Mouse (Mus musculus) spleen, adult 12 weeks (tissue): Measurements from ENCODE around the gene Egflam.

Experiments
- DNase-seq: peaks from one replicate; pipeline ENCODE4 v3.0.0; 2022; ENCODE audit warnings: low spot score

Gene Egflam

DNA sequence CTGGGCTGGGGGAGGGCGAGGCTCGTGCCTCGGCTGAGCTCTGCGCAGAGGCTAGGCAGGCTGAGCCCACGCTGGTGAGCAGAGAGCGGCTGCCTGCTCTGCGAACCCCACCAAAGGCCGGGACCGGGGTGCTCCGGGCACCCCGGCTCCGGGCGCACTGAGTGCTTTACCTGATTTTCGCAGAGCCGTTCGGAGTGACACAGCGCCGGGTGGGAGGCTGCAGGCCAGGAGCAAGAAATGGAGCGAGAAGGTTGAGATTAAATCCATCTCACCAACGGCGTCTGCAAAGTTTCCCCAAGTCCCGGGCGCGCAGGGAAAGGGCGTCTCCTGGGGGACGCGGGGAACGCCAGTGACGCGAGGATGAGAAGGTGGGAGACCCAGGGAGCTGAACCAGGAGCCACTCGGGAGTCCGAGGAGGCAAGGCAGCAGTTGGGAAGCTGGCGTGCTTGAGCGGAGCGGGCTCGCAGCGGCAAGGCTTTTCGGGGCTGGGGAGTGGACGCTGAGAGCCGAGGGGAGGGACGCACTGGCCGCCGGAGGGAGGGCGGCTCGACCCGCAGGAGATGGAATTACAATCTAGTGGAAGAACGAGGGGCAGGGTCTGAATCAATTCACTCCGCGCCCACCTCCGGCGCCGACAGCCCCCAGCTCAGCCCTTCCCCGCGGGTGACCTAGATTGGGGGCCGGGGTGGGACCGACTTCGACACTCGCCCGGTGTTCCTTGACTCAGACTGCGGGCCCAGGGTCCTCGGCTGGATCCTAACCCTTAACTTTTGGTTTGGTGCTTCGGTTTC lies at the start of gene Egflam:
Gene Egflam (minus strand): TSS at position 578 of the 791 bp plus-strand sequence.
- DNase-seq = no peak

DNA sequence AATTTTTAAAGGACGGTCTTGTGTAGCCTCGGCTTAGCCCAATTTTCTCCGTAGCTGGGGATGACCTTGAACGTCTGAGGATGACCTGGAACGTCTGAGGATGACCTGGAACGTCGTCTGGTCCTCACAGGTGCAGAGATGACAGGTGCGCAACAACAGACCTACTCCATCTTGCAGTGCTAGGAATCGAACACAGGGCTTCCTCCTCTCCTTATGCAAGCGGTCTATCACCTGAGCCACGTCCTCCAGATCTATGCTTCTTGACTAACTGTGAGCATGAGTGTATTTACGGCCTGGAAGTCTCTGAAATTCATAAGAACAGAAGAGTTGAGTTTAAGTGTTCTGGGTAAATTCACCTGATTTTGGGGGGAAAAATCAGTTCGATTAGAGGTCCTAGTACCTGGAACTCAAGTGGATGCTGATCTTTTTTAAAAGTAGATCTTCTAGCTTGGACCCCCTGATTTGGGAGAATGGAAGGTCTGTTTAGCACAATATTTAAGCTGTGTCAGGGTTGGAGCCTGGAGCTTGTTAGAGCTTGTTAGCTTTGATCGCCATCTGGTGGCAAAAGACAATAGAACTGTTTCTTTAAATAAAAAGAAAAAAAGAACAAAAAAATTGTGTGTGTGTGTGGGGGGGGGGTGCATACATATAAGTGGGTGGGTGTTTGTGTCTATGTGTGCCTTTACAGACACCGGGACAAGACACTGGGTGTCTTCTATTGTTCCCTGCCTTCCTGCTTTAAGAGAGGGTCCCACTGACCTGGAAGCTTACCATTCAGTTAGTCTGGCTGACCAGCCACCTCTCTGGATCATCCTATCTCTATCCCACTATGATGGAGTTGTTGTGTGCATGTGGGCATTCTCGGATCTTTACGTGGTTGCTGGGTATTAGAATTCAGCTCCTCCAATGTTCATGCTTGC lies 45.5 kb upstream of the Egflam start:
- DNase-seq = no peak

DNA sequence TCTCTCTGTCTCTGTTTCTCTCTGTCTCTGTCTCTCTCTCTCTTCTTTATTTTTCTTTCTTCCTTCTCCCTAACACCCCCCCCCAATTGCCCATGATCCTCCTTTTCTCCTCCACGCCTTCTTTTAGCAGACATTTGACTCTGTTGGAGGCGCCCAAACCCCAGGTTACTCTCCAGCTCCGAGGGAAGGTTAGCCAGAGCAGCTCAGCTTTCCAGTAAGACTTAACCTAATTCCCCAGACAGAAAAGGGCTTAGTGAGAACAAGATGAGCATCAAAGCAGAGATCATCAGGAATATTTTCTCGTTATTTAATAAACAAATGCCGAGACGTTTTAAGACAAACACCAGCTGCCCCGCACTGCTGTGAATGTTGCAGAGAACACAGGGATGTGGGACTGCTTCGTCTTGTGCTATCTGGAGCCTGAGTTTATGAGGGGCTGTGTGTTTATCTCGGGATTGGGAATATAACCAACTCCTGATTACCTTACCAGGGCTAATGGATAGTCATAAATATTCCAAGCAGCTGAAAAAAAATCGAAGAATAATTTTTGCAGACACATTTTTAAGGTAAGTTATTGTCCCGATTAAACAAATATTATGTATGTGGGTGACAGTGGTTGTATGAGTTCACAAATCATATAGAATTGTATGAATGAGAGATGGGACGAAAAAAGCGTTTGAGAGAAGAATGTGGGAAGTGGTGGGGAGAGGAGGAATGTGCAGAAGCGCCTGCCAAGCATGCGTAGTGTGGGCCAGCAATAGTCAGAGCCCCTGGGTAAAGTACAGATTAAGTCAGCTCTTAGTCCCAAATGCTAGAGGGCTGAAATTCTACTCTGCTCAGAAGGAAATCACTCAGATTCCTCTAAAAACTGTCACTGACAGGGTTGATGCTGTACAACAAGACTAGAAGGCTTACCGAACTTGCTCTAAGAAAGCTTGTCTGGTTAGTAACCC lies 44.2 kb upstream of the Egflam start:
- no peak for DNase-seq

GRCm38 (mm10) chr15:7424282-7424681 lies 26.1 kb upstream of the Egflam start:
- no peak for DNase-seq

GRCm38 (mm10) chr15:7404521-7404920 lies 6.3 kb upstream of the Egflam start:
- DNase-seq = no peak

- no peak for DNase-seq
Observed at GRCm38 (mm10) chr15:7398609-7399540, 680 bp upstream of the Egflam start.

DNA sequence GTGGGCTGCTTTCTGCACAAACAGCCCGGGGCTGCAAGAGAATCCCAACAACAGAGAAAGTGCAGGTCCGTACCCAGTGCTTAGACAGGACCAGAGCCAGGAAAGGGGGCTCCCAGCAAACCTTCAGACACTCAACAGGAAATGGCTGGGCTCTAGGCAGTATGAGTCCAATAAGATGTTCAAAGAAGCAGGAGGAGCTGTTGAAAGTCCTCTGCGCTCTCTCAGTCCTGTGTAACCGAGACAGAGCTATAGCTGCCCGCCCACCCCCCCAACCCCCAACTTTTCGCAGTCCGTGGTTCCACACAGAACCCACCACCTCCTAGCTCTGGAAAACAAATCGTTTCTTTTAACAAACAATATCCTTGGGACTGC lies 763 bp downstream of the Egflam start:
- no peak for DNase-seq

- DNase-seq = no peak
Observed at GRCm38 (mm10) chr15:7383349-7383748, 14.8 kb downstream of the Egflam start.

DNA sequence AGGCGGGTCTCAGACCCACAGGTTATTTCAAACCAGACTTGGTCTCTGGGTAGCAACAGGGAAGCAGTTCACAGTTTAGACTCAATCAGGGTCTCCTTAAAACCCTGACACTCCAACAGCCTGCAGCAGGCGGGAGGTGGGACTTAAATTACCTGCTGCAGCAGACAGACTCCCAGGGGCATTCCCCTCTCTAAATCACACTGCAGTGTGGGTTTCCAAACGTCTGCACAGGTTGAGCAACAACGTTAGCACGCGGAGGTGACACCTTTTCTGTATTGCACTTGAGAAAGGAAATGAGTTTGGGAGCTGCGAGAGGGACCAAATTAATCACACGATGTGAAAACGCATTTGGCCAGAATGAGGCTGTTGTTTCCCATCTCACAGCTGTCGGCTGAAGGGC lies 15.7 kb downstream of the Egflam start:
- no peak for DNase-seq

DNA sequence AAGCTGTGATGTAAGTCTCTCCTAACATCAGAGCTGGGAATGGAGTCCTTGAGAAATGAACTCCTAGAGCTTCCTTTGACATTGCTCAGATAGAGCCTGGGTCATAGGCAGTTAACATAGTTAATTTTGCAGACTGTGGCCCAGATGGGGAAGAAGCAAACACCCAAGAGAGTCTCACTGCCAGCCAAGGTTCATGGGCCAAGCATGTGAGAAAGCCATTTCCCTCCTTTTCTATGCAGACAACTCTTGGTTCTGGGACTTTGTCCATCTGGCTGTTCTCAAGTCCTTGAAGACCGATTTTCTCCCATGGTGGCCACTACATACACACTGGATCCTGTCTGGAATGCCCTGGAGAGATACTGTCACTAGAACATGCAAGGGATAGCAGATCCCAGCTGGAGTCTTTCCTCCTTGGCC lies 45.6 kb downstream of the Egflam start:
- no peak for DNase-seq

DNA sequence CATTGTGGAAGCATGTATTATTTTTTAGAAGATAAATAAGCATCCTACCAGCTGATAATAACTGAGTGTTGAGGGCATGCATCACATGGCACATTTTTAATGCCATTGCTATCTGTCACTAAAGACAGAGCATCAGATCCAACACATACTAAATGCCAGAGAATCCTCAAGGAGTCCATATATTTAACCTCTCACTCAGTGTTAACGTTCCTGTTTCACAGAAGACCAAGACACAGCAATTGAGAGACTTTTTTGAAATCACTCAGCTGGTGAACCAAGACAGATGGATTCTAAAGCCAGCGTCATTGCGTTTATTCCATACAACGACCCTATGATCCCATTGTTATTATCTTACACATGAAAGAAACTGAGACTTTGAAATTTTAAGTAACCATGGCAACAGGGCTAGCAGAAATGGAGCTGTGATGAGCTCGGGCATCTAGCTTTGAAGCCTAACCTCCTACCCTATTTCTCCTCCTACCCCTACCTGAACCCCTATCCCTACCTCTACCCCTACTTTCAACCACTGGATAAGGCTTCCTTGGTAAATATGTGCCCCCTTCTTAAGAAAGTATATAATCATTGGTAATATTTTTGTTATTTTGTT lies 57.4 kb downstream of the Egflam start:
- no peak for DNase-seq

GRCm38 (mm10) chr15:7334517-7335298 lies 63.5 kb downstream of the Egflam start:
- DNase-seq = no peak

DNA sequence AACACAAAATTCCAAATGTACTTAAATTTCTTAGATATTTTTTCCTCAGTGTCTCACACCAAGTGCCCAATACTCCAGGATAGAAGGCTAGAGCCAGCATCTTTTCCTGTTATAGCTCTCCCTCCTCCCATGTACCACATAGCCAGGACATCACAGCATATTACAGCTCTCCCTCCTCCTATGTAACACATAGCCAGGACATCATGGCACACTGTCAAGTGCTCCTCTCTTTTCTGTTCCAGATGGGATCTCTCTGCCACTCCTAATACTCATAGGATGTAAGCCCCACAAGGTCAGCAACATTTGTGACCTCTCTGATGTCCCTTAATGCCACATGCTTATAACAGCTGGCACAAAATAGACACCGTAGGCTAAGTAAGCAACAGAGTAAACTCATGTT lies 65.3 kb downstream of the Egflam start:
- no peak for DNase-seq

GRCm38 (mm10) chr15:7322599-7323311 lies 75.4 kb downstream of the Egflam start:
- DNase-seq = no peak

DNA sequence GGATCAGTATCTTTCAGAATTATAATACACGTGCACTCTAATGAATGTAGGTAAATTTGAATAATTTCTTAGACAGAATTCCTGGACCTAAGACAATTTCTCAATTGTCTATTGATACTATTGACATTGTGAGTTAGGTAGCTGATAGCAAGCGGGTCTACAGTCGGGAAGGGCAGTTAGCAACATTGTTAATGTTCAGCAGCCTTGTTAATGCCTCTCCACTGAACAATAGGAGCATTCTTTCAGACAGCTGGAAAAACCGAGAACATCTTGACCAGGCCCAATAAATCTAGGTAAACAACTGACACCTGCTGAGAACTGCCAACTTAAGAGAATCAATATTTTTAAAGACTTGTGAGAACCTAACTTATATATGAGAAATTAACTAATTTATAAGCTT lies 77.3 kb downstream of the Egflam start:
- DNase-seq = no peak

- DNase-seq = no peak
Observed at GRCm38 (mm10) chr15:7315539-7315938, 82.7 kb downstream of the Egflam start.

- no peak for DNase-seq
Observed at GRCm38 (mm10) chr15:7308711-7309110, 89.5 kb downstream of the Egflam start.

DNA sequence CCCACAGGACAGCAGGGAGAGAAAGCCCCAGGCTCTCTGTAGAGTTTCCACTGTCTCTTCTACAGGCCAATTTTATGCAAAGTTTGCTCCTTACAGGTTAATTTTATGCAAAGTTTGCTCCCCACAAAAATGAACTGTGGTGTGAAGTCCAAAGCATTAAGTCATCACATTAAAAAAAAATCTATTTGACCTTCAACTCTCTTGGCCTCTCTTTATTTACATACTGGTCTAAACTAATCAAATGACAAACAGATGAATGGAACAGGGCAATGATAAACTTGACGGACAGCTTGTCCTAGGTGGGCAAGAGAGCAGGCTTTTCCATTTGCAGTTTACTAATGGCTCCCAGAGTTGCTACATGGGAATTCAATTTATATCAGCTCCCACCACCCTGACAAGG lies 98.3 kb downstream of the Egflam start:
- DNase-seq = no peak

- DNase-seq = no peak
Observed at GRCm38 (mm10) chr15:7295199-7295598, 103.0 kb downstream of the Egflam start.
